Mouse (Mus musculus) retina, postnatal 1 day (tissue): ENCODE measurements around the gene Cnih2.
A peak's percentile ranks its signal among the peaks of the same experiment; 100 is the strongest.

ENCODE experiments used
- DNase-seq: peaks from one replicate; pipeline ENCODE4 v3.0.0-alpha.2; 2012

Cnih2 gene

GRCm38 (mm10) chr19:5067040-5067799 is 31.1 kb downstream of the Cnih2 start:
- no peak for DNase-seq

- peak; percentile 39 for DNase-seq
Observed at GRCm38 (mm10) chr19:5065104-5065503, 33.2 kb downstream of the Cnih2 start.

DNA sequence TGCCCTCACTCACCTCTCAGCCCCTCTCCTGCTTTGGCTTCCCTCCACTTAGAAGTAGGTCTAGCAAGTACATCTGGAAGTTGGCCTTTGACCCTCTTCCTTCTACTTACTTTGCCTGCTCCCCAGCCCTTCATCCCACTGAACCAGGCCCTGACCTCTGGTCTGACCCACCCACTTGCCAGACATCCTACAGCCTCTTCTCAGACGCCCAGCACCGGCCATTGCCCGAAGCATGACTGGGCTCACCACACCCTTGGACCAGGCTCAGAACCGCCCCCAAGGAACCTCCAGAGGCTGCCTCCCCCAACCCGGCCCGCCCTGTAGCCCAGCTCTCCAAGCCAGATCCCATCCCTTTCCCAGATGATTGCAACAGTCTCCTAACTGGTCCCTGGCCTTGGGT is 35.9 kb downstream of the Cnih2 start:
- DNase-seq, result no peak

GRCm38 (mm10) chr19:5062041-5062440 is 36.3 kb downstream of the Cnih2 start:
- DNase-seq, result no peak

GRCm38 (mm10) chr19:5060365-5061330 is 37.7 kb downstream of the Cnih2 start:
- DNase-seq, result no peak

GRCm38 (mm10) chr19:5058801-5059771 is 39.2 kb downstream of the Cnih2 start:
- peak; percentile 40 for DNase-seq

DNA sequence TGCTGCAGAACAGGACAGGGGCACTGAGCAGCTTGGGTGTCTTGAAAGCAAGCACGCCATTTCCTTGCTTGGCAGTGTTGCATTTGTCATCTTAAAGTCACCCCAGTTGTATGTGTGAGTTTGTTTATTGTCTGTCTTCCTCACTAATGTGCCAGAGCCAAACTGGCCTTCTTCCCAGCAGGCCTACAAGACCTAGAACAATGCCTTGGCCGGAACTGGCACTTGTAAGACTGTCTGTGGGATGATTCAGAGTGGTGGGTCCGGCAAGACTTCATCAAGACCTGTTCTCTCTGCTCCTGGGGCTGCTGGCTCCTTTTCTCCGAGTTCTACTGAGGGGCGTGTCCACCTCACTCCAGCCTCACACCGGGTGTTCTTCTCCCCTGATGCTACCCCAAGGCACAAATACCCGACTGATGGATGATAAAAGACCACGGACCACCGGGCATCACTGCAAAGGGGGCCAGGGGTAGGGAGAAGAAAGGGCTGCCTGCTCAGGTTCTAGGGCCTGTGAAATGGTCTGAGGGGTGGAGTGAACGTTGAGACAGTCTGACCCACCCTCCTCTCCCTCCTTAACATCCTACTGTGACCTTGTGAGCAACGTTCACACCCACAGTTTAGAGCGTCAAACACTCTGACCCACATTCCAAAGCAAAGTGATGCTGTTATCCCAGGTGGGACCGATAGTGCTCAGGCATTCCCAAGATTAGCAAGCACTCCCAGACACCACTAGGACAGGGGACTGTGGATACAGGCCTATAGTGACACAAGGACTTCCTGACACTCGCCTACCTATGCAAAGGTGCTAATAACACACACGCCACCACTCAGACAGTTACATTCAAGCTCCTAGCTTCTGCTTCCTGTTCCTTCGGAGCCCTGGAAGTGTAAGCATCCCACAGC is 40.2 kb downstream of the Cnih2 start:
- no peak for DNase-seq

GRCm38 (mm10) chr19:5056251-5056650 is 42.1 kb downstream of the Cnih2 start:
- peak; percentile 81 for DNase-seq

DNA sequence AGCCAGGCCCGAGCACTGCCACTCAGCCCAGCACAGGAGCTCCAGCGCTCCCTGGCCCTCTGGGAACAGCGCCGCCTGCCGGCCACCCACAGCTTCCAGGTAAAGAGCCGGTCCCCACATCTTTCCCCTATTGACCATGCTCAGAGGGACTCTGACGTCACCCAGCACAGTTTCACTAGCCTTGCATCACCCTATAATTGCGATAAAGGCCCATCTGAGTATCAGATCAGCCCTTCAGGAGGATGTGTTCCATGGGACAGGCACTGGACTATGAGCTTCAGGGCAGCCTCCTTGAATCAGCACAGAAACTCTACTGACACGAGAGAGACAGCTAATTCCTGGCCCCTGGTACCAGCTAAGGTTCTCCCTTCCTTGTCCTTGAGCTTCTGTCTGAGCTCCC is 44.4 kb downstream of the Cnih2 start:
- peak; percentile 66 for DNase-seq

GRCm38 (mm10) chr19:5052853-5053252 is 45.5 kb downstream of the Cnih2 start:
- no peak for DNase-seq

- DNase-seq, result no peak
Observed at GRCm38 (mm10) chr19:5052166-5052822, 46.0 kb downstream of the Cnih2 start.

DNA sequence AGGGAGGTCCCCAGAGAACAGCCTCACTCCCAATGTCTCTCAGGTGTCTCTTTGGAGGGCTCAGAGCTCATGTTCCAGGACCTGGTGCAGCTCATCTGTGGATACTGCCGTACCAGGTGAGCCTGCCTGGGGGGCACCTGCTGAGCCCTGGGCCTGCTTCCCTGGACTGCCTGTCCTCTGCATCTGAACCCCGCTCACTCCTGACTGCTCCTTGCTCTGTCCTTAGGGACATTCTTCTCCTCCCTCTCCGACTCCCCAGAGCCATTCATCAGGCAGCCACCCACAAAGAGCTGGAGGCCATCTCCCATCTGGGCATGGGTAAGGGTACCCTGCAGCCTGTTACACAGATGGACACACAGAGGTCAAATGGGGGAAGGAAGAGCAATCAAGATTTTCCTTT is 46.8 kb downstream of the Cnih2 start:
- DNase-seq, result no peak

GRCm38 (mm10) chr19:5051031-5051430 is 47.3 kb downstream of the Cnih2 start:
- DNase-seq, result no peak

GRCm38 (mm10) chr19:5050047-5050905 is 48.0 kb downstream of the Cnih2 start, which contains the start of gene Rin1:
Gene Rin1 (plus strand): TSS chr19:5050481.
- DNase-seq, result peak; percentile 79

DNA sequence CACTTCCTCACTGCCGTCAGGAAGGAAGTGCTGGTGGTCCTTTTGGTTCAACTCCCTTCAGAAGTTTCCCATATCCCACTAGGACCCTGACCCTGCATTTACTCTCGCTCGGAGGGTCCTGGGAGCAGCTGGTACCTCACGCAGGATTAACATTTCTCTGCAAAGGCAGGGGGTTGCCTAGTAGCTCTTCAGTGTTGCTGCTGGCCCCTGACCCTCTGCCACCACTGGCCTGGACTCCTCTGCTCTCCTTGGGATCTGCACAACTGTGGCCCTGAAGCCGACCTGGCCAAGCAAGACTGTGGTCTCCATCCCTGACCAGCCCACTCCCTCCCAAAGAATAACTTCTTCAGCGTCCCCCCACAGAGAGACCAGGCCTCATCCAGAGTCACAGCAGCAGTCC is 49.0 kb downstream of the Cnih2 start:
- DNase-seq, result no peak

- DNase-seq, result no peak
Observed at GRCm38 (mm10) chr19:5048138-5049056, 49.9 kb downstream of the Cnih2 start.

GRCm38 (mm10) chr19:5045531-5045930 is 52.8 kb downstream of the Cnih2 start:
- DNase-seq, result no peak
